Mouse (Mus musculus): ENCODE data around the gene March2. TPM values are rescaled to one million over a fixed set of nuclear protein-coding genes. Genes with fewer than 3 reads are reported as not detected.

March2 gene
- total RNA-seq, 2 experiments from 2014 or later, result 143 to 160 TPM

DNA sequence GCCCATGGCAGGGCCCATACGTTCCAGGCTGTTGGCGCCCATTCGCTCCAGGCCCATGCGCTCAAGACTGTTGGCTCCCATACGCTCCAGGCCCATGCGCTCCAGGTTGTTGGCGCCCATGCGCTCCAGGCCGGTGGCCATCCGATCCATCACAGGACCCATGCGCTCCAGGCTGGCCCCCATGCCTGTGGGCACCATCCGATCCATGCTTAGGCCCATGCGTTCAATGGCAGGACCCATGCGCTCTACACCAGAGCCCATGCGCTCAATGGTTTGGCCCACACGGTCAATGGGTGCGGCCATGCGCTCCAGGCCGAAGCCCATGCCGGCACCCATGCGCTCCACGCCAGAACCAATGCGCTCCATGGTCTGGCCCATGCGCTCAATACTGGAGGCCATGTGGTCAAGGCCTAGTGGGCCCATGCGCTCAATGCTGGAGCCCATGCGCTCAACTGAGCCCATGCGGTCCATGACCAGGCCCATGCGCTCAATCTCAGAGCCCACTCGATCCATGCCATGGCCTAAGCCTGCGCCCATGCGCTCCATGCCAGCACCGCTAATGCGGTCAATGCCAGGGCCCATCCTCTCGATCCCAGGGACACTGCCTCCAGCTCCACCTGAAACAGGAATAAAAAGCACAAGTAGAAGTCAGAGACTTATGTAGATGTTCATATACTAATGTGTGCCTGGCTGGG is 68.5 kb downstream of the March2 start:
- no peak for DNase-seq (ENCODE audit: low spot score)
- intact Hi-C loops (cut with DNase I), result no loop called here

DNA sequence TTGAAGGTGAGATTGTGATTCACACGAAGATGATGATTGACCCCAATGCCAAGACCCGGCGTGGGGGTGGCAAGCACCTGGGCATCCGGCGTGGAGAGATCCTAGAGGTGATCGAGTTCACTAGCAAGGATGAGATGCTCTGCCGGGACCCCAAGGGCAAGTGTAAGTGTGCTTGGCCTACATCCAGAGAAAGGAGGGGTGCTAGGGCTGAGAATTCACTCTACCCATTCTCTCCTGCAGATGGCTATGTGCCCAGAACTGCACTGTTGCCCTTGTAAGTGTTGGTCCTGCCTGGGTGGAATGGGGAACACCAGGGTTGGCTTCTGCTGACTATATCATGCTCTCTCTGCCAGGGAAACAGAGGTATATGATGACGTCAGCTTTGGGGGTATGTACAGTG is 73.4 kb downstream of the March2 start:
- DNase-seq (ENCODE audit: low spot score), result no peak
- intact Hi-C loops (cut with DNase I), result no loop called here

DNA sequence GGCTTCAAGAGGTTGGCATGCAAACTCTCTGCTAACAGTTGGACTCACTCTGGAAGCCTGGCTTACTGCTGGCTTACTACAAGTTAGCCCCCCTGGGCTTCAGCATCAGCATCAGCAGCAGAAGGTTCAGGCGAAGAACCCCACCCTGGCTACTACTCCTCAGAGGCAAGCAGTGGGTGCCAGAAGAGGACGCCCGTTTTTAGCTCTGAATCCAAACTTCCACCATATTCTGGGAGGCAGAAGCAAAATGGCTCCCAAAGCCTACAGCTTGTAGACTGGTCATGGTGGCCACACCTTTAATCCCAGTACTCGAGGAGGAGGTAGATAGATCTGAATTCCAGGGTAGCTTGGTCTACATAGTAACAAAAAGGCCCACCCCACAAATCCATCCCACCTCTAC is 74.4 kb downstream of the March2 start:
- intact Hi-C loops (cut with DNase I), result no loop called here

DNA sequence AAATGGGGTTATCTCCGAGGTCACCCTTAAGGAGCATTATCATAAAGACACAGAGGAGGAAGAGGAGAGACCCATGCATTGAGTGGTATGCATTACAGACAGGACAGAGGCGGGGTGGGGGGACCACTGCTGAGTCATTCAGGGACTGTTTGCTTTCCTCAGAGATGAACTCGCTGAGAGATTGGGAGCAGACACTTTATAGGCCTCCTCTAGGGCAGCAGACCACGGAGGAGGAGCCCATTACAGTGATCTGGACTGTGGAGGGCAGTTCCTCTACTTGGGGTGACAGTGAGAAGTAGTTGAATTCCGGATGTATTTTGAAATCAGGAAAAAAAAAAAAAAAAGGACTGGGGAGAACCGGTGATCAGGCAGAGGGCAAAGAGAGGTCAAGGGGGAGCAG is 78.7 kb downstream of the March2 start:
- DNase-seq (ENCODE audit: low spot score), result no peak
- intact Hi-C loops (cut with DNase I), result no loop called here

More for the DNA sequence above, 74.4 kb downstream of the March2 start:
- no peak for DNase-seq (ENCODE audit: low spot score)

DNA sequence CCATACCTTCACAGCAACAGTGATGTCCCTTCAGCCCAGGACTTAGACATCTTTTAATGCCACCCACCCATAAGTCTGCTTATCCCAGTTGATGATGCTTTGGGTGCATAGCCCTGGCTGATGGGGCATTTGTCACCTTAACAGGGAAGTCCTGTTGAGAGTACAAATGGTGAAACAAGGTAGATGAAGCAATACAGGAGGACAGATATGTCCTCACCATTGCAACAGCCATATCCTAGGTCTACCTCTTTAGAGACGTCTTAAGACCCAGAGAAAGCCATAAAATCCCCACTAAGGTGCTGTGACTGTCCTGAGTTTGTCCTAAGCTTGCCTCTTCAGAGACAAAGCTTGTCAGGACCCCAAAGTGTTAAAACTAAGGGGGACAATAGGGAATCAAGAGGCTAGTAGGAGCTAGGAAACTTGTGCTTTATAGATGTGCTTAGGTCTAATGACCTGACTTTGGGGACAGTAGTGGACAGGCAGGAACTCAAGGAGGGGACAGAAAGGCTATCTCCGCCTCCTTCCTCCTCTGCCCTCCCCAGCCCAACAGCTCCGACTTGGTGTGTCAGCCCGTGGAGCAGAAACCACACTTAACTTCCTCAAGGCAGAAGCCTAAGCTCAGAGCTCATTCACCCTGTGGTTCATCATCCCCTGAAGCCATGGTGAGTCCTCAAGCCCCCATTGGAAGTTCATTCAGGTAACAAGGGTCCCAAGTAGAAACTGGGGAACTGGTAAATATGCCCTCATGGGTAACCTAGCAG is 80.8 kb downstream of the March2 start, which contains the start of gene Pram1:
Pram1 (plus strand) TSS at position 541 of the 761 bp plus-strand sequence.
- intact Hi-C loops (cut with DNase I), result no loop called here

DNA sequence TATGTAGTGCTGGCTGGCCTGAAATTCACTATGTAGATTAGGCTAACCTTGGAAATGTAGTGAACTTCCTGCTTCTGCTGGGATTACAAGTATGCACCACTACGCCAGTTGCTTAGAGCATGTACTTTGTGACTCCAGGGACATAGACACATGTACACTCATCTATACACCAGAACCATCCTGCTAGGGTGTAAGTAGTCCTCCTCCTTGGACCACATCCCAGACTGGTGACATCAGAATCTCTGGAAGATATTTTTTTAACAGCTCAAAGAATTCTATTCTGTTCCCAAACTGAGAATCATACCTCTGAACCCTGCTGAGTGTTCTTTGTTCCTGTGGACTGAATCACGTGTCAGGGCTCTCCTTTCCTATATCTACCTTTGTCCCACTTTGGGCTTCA is 81.4 kb downstream of the March2 start:
- intact Hi-C loops (cut with DNase I), result no loop called here
- DNase-seq (ENCODE audit: low spot score), result no peak

More for the DNA sequence above, 80.8 kb downstream of the March2 start, which contains the start of gene Pram1:
- DNase-seq (ENCODE audit: low spot score), result no peak

Other genes with a start within 250 kb of the March2 start
- gene Adamts10, start 194.5 kb downstream of the March2 start, total RNA-seq (2021), result 10 to 100 TPM; 20.1 to 21.7 TPM
- 1 to 10 TPM; 1.8 to 2.7 TPM for gene Myo1f, start 163.0 kb downstream of the March2 start, total RNA-seq (2021)
- 10 to 100 TPM in 1 of 2 experiments, 1 to 10 TPM in 1; 9.7 to 11.4 TPM for gene Zfp414, start 89.6 kb downstream of the March2 start, total RNA-seq (2021)
- gene Pram1, start 80.6 kb downstream of the March2 start, total RNA-seq (2021), result under 1 TPM in 1 of 2 experiments, not detected in 1; 0.34 TPM
- gene Hnrnpm, start 31.8 kb downstream of the March2 start, total RNA-seq (2021), result 100 to 1,000 TPM in 1 of 2 experiments, 10 to 100 TPM in 1; 89.2 to 106 TPM
- gene Rab11b, start 41.9 kb upstream of the March2 start, total RNA-seq (2021), result 100 to 1,000 TPM; 239 to 261 TPM
- gene Angptl4, start 63.2 kb upstream of the March2 start, total RNA-seq (2021), result 10 to 100 TPM in 1 of 2 experiments, 1 to 10 TPM in 1; 8.4 to 21.7 TPM
- 10 to 100 TPM; 55.0 to 69.3 TPM for gene Kank3, start 91.8 kb upstream of the March2 start, total RNA-seq (2021)
- gene Rps28, start 105.9 kb upstream of the March2 start, total RNA-seq (2021), result 100 to 1,000 TPM; 707 to 763 TPM
- 100 to 1,000 TPM; 599 to 648 TPM for gene Ndufa7, start 105.9 kb upstream of the March2 start, total RNA-seq (2021)
- 10 to 100 TPM; 30.6 to 31.9 TPM for gene Cd320, start 124.4 kb upstream of the March2 start, total RNA-seq (2021)
- not detected for gene Gm7029, start 155.2 kb upstream of the March2 start, total RNA-seq (2021)
- gene Kifc1, start 172.0 kb upstream of the March2 start, total RNA-seq (2021), result 1 to 10 TPM; 1.4 to 1.8 TPM
- not detected for gene Platr17, start 186.5 kb upstream of the March2 start, total RNA-seq (2021)
- gene Daxx, start 190.7 kb upstream of the March2 start, total RNA-seq (2021), result 10 to 100 TPM; 14.3 to 17.5 TPM
- gene Tapbp, start 197.2 kb upstream of the March2 start, total RNA-seq (2021), result 100 to 1,000 TPM in 1 of 2 experiments, 10 to 100 TPM in 1; 93.5 to 104 TPM
- gene Zbtb22, start 197.2 kb upstream of the March2 start, total RNA-seq (2021), result 10 to 100 TPM; 15.5 to 19.4 TPM
- 10 to 100 TPM; 38.2 to 44.6 TPM for gene Rgl2, start 210.9 kb upstream of the March2 start, total RNA-seq (2021)
- gene Pfdn6, start 221.7 kb upstream of the March2 start, total RNA-seq (2021), result 10 to 100 TPM; 70.7 to 77.3 TPM
- gene Wdr46, start 222.0 kb upstream of the March2 start, total RNA-seq (2021), result 10 to 100 TPM in 1 of 2 experiments, 1 to 10 TPM in 1; 9.3 to 10.2 TPM
- 1 to 10 TPM; 1.7 to 1.9 TPM for gene B3galt4, start 232.8 kb upstream of the March2 start, total RNA-seq (2021)
- gene Vps52, start 237.1 kb upstream of the March2 start, total RNA-seq (2021), result 10 to 100 TPM; 39.2 to 39.4 TPM
- gene Rps18, start 237.3 kb upstream of the March2 start, total RNA-seq (2021), result 100 to 1,000 TPM; 408 to 435 TPM